Mouse (Mus musculus) embryonic facial prominence, embryonic 13.5 days (tissue): Measurements from ENCODE around the gene Cdc42se1. TPM values are rescaled to one million over a fixed set of nuclear protein-coding genes. Genes with fewer than 3 reads are reported as not detected.

Experiments
- ATAC-seq: fragments of 200-750 bp; cut with Nextera tagmentation; 2 replicates; pipeline ENCODE4 v1.8.0; 2017; ENCODE audit warnings: low read depth; ENCODE audit not compliant: insufficient number of reproducible peaks, insufficient read depth, low FRiP score, low TSS enrichment
- H3K27ac ChIP-seq: fragments of 300-500 bp; sonication (generic); 2 replicates; pipeline ENCODE4 v1.5.1; 2015; ENCODE audit warnings: moderate library complexity, mild to moderate bottlenecking, inconsistent platforms
- H3K27me3 ChIP-seq: fragments of 300-500 bp; sonication (generic); 2 replicates; pipeline ENCODE4 v1.6.1; 2015; ENCODE audit warnings: mild to moderate bottlenecking, inconsistent platforms
- H3K36me3 ChIP-seq: fragments of 300-500 bp; sonication (generic); 2 replicates; pipeline ENCODE4 v1.6.1; 2015; ENCODE audit warnings: mild to moderate bottlenecking, inconsistent platforms
- H3K4me1 ChIP-seq: fragments of 300-500 bp; sonication (generic); 2 replicates; pipeline ENCODE4 v1.6.1; 2015; ENCODE audit warnings: inconsistent platforms
- H3K4me2 ChIP-seq: fragments of 300-500 bp; sonication (generic); 2 replicates; pipeline ENCODE4 v1.6.1; 2015; ENCODE audit warnings: moderate library complexity, mild to moderate bottlenecking, inconsistent platforms
- H3K4me3 ChIP-seq: fragments of 300-500 bp; sonication (generic); 2 replicates; pipeline ENCODE4 v1.5.1; 2015; ENCODE audit warnings: mild to moderate bottlenecking, inconsistent platforms
- H3K9ac ChIP-seq: fragments of 300-500 bp; sonication (generic); 2 replicates; pipeline ENCODE4 v1.6.1; 2015; ENCODE audit warnings: mild to moderate bottlenecking, inconsistent platforms
- H3K9me3 ChIP-seq: fragments of 300-500 bp; sonication (generic); 2 replicates; pipeline ENCODE4 v1.6.1; 2016; ENCODE audit warnings: inconsistent platforms
- WGBS: fragments of 180-500 bp; shearing (Covaris S2); methylation state at CpG from one replicate; pipeline ENCODE4 v1.1.7; 2015; ENCODE audit warnings: mixed read lengths; 5-methylcytosine and 5-hydroxymethylcytosine counted together
- polyA plus RNA-seq: library from polyadenylated mRNA; unstranded; fragments of >200 nt; fragmentation: Nextera tagmentation; extraction: Ambion mirVana; gene quantifications from 2 replicates; pipeline ENCODE4 v1.2.1, GENCODE M21; 2015

Cdc42se1 gene
- polyA plus RNA-seq, 1 experiment from 2014 or later, result 91.2 TPM

- no peaks in the 10 kb centered on the region for H3K9me3 ChIP-seq
- 86% methylated on average over 6 of the region's 6 CpGs for WGBS
- no peak overlapping the region for H3K27ac ChIP-seq
- 0 out of 2 replicates have a peak, but pooled peaks cover 3% of the 10 kb centered on the region for H3K4me1 ChIP-seq
- H3K4me3 ChIP-seq, result no peak overlapping the region
- H3K27me3 ChIP-seq, result no peaks in the 10 kb centered on the region
- H3K4me2 ChIP-seq, result no peak overlapping the region
- peaks cover 45% of the 10 kb centered on the region for H3K36me3 ChIP-seq
- no peak for ATAC-seq
- no peak overlapping the region for H3K9ac ChIP-seq
Measured at GRCm38 (mm10) chr3:95239022-95239421, 10.5 kb downstream of the Cdc42se1 start.

- Histone ChIP-seq H3K9me3 (no peaks in the 10 kb centered on the region), H3K27ac (no peak overlapping the region), H3K4me2 (no peak overlapping the region), H3K36me3 (peaks cover 41% of the 10 kb centered on the region), H3K4me3 (no peak overlapping the region), H3K4me1 (0 out of 2 replicates have a peak, but pooled peaks cover 3% of the 10 kb centered on the region), H3K27me3 (no peaks in the 10 kb centered on the region), H3K9ac (no peak overlapping the region)
- ATAC-seq, result no peak
- WGBS, result 92% methylated on average over 12 of the region's 12 CpGs
Measured at GRCm38 (mm10) chr3:95239971-95240370, 11.4 kb downstream of the Cdc42se1 start.

- WGBS, result 33% methylated on average over 17 of the region's 17 CpGs
- Histone ChIP-seq H3K27me3 (no peaks in the 10 kb centered on the region), H3K27ac (no peak overlapping the region), H3K9me3 (no peaks in the 10 kb centered on the region), H3K4me2 (peak overlapping the region; percentile 12; the same call in 1 of the 2 replicates), H3K36me3 (peaks cover 37% of the 10 kb centered on the region), H3K4me3 (no peak overlapping the region), H3K9ac (peak overlapping the region; percentile 32; the same call in 1 of the 2 replicates), H3K4me1 (0 out of 2 replicates have a peak, but pooled peaks cover 3% of the 10 kb centered on the region)
- ATAC-seq, result no peak
Measured at GRCm38 (mm10) chr3:95240900-95241299, 12.4 kb downstream of the Cdc42se1 start.

- Histone ChIP-seq H3K4me2 (peak within 1 kb of the TSS; percentile 12; the same call in 1 of the 2 replicates), H3K27ac (no peak within 1 kb of the TSS), H3K4me1 (0 out of 2 replicates have a peak, but pooled peaks cover 3% of the 10 kb centered on the region), H3K27me3 (no peaks in the 10 kb centered on the region), H3K9me3 (no peaks in the 10 kb centered on the region), H3K9ac (peak within 1 kb of the TSS; percentile 32; the same call in 1 of the 2 replicates), H3K36me3 (peaks cover 34% of the 10 kb centered on the region), H3K4me3 (no peak within 1 kb of the TSS)
- 80% methylated on average over 7 of the region's 7 CpGs for WGBS
- ATAC-seq, result no peak
Measured at GRCm38 (mm10) chr3:95241498-95241897, 13.0 kb downstream of the Cdc42se1 start, which contains the start of gene Gm128. Gm128 (minus strand) TSS chr3:95241598.

- Histone ChIP-seq H3K4me3 (no peak overlapping the region), H3K4me2 (no peak overlapping the region), H3K27ac (no peak overlapping the region), H3K9me3 (no peaks in the 10 kb centered on the region), H3K27me3 (no peaks in the 10 kb centered on the region), H3K36me3 (peaks cover 25% of the 10 kb centered on the region), H3K9ac (no peak overlapping the region), H3K4me1 (0 out of 2 replicates have a peak, but pooled peaks cover 3% of the 10 kb centered on the region)
- ATAC-seq, result no peak
- 77% methylated on average over 2 of the region's 2 CpGs for WGBS
Measured at GRCm38 (mm10) chr3:95243086-95243485, 14.6 kb downstream of the Cdc42se1 start.

GRCm38 (mm10) chr3:95246465-95247231 lies 18.1 kb downstream of the Cdc42se1 start:
- H3K4me3 ChIP-seq, result no peak overlapping the region
- 81% methylated on average over 5 of the region's 5 CpGs for WGBS
- H3K27ac ChIP-seq, result no peak overlapping the region
- H3K4me2 ChIP-seq, result no peak overlapping the region
- no peaks in the 10 kb centered on the region for H3K9me3 ChIP-seq
- H3K27me3 ChIP-seq, result no peaks in the 10 kb centered on the region
- H3K9ac ChIP-seq, result no peak overlapping the region
- peaks cover 24% of the 10 kb centered on the region for H3K36me3 ChIP-seq
- H3K4me1 ChIP-seq, result no peaks in the 10 kb centered on the region; the same call in none of the 2 replicates
- ATAC-seq, result no peak

GRCm38 (mm10) chr3:95247660-95248336 lies 19.3 kb downstream of the Cdc42se1 start:
- Histone ChIP-seq H3K4me3 (no peak overlapping the region), H3K27me3 (no peaks in the 10 kb centered on the region), H3K27ac (no peak overlapping the region), H3K9ac (no peak overlapping the region), H3K36me3 (peaks cover 32% of the 10 kb centered on the region), H3K9me3 (no peaks in the 10 kb centered on the region), H3K4me1 (no peaks in the 10 kb centered on the region; the same call in none of the 2 replicates), H3K4me2 (no peak overlapping the region)
- 72% methylated on average over 1 of the region's 1 CpGs for WGBS
- ATAC-seq, result no peak

GRCm38 (mm10) chr3:95250361-95250760 lies 21.8 kb downstream of the Cdc42se1 start:
- Histone ChIP-seq H3K4me1 (no peaks in the 10 kb centered on the region; the same call in none of the 2 replicates), H3K27me3 (no peaks in the 10 kb centered on the region), H3K9ac (0 out of 2 replicates have a peak overlapping the region, but pooled peaks have one; percentile 32), H3K9me3 (no peaks in the 10 kb centered on the region), H3K4me3 (0 out of 2 replicates have a peak overlapping the region, but pooled peaks have one; percentile 3), H3K27ac (peak overlapping the region; percentile 55; the same call in 1 of the 2 replicates), H3K4me2 (peak overlapping the region; percentile 42), H3K36me3 (peaks cover 44% of the 10 kb centered on the region)
- no peak for ATAC-seq
- 74% methylated on average over 5 of the region's 5 CpGs for WGBS

- Histone ChIP-seq H3K4me3 (peak within 1 kb of the TSS; percentile 17), H3K4me2 (peak within 1 kb of the TSS; percentile 42), H3K27me3 (no peaks in the 10 kb centered on the region), H3K4me1 (no peaks in the 10 kb centered on the region; the same call in none of the 2 replicates), H3K9ac (0 out of 2 replicates have a peak within 1 kb of the TSS, but pooled peaks have one; percentile 32), H3K27ac (peak within 1 kb of the TSS; percentile 55), H3K36me3 (peaks cover 48% of the 10 kb centered on the region), H3K9me3 (no peaks in the 10 kb centered on the region)
- 42% methylated on average over 7 of the region's 7 CpGs for WGBS
- ATAC-seq, result peak; percentile 38; the same call in 1 of the 2 replicates
Measured at GRCm38 (mm10) chr3:95250783-95251424, 22.4 kb downstream of the Cdc42se1 start, which contains the start of gene Bnipl. Bnipl (minus strand) TSS chr3:95251193.

- Histone ChIP-seq H3K4me1 (no peaks in the 10 kb centered on the region), H3K27ac (no peak overlapping the region), H3K9ac (no peak overlapping the region), H3K27me3 (no peaks in the 10 kb centered on the region), H3K4me2 (no peak overlapping the region), H3K36me3 (peaks cover 92% of the 10 kb centered on the region), H3K4me3 (no peak overlapping the region), H3K9me3 (no peaks in the 10 kb centered on the region)
- ATAC-seq, result no peak
- WGBS, result 88% methylated on average over 5 of the region's 5 CpGs
Measured at GRCm38 (mm10) chr3:95256931-95257330, 28.4 kb downstream of the Cdc42se1 start.

GRCm38 (mm10) chr3:95261975-95262374 lies 33.4 kb downstream of the Cdc42se1 start:
- no peaks in the 10 kb centered on the region for H3K4me1 ChIP-seq
- no peaks in the 10 kb centered on the region for H3K9me3 ChIP-seq
- no peaks in the 10 kb centered on the region for H3K27me3 ChIP-seq
- H3K4me3 ChIP-seq, result no peak overlapping the region
- ATAC-seq, result no peak
- no peak overlapping the region for H3K27ac ChIP-seq
- H3K4me2 ChIP-seq, result no peak overlapping the region
- H3K9ac ChIP-seq, result no peak overlapping the region
- peaks cover 90% of the 10 kb centered on the region for H3K36me3 ChIP-seq
- WGBS, result 83% methylated on average over 4 of the region's 4 CpGs
